Mouse (Mus musculus): Measurements from ENCODE around the gene Rabggtb.

The Rabggtb gene
- long read RNA-seq, experiment 1, transcript Rabggtb-201 (9 exons, 1,381 nt) = major isoform, 30 of 55 reads
- long read RNA-seq, experiment 1, transcript Rabggtb-202 (8 exons, 1,418 nt) = minor isoform, 6 of 55 reads
- long read RNA-seq, experiment 1, partial matches to known transcripts = 3 of 55 reads
- long read RNA-seq, experiment 1, other reads (novel, unspliced or antisense) = 15 of 55 reads
- long read RNA-seq, experiment 2, transcript Rabggtb-202 (8 exons, 1,418 nt) = minor isoform, 8 of 53 reads
- long read RNA-seq, experiment 2, transcript Rabggtb-201 (9 exons, 1,381 nt) = major isoform, 27 of 53 reads
- long read RNA-seq, experiment 2, partial matches to known transcripts = 5 of 53 reads
- long read RNA-seq, experiment 2, other reads (novel, unspliced or antisense) = 13 of 53 reads

DNA sequence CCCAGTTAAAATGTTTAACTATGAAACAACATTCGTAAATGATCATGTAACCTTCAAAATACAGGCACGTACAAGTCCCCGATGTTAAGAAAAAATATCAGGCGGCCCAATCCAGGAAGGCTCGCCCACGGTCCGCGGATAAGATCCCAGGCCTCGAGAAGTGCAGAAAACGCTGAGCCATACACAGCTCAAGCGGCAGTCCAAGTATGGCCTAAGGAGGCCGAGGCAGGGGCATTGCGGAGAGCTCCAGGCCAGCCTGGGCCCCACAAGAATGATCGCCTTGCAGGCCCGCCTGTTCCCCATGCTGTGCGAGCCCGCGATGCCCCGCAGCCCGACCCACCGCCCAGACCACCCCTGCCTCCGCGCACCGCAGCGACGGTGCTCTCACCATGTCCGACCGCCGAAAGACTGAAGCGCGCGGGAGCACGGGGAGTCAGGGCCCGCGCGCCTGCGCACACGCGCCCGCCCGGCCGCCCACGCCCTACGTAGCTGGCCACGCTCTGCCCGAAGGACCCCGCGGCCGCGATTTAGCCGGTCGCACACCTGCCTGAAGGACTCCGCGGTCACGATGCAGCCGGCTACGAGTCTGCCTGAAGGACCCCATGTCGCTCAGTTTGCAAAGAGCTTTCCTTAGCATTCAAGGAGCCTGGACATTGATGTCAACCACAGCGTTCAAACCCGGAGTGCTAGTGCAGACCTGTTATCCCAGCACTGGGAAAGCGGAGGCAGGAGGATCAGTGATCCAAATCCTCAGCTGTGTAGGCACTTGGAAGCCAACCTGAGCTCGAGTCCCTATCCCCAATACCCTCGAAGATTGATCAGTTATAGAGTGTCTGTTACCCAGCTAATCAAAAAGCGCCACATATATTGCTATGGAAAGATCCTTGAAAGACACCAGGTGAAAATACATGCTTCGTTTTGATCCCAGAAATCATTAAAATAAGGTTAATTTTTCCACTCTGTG, at the start of gene Rabggtb:
Rabggtb (minus strand) TSS at position 464 of the 964 bp plus-strand sequence.
- intact Hi-C loops (cut with DNase I) = loop anchor here (10.0 kb wide), 1 partner anchor 1182 kb away; the partner anchor contains the start of genes Fpgt and Lrriq3

DNA sequence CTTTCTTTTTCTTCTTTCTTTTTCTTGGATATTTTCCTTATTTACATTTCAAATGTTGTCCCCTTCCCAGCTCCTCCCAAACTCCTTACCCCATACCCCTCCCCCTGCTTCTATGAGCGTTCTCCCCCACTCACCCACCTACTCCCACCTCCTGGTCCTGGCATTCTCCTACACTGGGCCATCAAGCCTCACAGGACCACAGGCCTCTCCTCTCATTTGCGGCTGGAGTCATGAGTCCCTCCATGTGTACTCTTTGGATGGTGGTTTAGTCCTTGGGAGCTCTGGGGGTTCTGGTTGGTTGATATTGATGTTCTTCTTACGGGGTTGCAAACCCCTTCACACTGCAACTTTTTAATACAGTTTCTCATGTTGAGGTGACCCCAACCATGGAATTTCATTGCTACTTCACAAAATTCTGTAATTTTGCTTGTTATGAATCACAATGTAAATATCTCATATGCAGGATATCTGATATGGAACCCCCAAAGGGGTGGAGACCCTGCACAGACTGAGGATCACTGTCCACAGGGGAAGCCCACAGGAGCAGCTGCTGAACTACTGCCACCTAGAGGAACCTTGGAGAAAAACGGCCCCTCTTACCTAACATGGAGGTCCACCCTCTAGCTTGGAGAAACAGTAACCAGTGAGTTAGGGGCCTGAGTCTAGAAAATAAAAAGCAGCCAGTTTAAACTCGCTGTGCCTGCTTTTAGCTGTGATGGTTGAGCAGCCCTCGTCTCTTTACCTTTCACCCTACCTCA, 49.0 kb upstream of the Rabggtb start:
- intact Hi-C loops (cut with DNase I) = no loop called here

- intact Hi-C loops (cut with DNase I) = no loop called here
These were observed 48.1 kb upstream of the Rabggtb start for GRCm38 (mm10) chr3:153960884-153961283.

- intact Hi-C loops (cut with DNase I) = loop anchor here (2.0 kb wide), 1 partner anchor 267 kb away; no protein-coding TSS in a partner anchor
These were observed 47.0 kb upstream of the Rabggtb start for GRCm38 (mm10) chr3:153959731-153960207.

- intact Hi-C loops (cut with DNase I) = loop anchor here (2.0 kb wide), 1 partner anchor 268 kb away; no protein-coding TSS in a partner anchor
These were observed 46.4 kb upstream of the Rabggtb start for GRCm38 (mm10) chr3:153959035-153959730.

- intact Hi-C loops (cut with DNase I) = loop anchor here (2.0 kb wide), 1 partner anchor 269 kb away; no protein-coding TSS in a partner anchor
These were observed 45.1 kb upstream of the Rabggtb start for GRCm38 (mm10) chr3:153957916-153958315.

DNA sequence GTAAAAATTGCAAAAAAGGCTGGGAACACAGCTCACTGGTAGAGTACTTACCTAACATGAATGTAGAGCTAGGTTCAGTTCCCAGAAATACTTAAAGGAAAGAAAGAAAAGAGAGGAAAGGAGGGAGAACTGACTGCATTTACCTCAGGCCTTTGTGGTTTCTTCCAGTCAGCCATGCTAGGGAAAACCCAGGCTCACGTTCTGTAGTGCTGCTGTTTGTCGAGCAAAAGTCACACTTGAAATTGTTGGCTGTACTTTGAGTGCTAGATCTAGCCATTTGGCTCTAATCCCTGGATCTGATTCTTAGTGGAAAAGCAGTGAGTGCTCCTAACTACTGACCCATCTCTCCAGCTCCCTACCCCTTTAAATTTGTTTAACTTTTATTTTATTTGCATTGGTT, 35.4 kb upstream of the Rabggtb start:
- intact Hi-C loops (cut with DNase I) = no loop called here

DNA sequence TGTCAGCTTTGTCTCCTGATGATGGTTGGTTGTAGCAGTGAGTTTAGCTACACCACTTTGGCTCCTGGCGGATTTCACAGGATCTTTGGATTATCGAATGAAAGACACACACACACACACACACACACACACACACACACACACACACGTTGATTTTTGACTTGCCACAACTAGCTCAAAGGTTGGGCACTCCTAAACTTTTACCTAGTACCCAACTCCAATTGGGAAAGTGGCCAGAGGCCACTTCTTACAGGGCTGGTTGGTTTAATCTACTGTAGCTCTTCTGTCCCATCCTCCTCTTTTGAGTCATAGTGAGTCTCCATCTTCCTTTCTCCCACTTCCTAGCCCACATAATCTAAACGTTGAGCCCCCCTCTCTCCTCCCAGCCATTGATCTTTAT, 34.5 kb upstream of the Rabggtb start:
- intact Hi-C loops (cut with DNase I) = no loop called here

DNA sequence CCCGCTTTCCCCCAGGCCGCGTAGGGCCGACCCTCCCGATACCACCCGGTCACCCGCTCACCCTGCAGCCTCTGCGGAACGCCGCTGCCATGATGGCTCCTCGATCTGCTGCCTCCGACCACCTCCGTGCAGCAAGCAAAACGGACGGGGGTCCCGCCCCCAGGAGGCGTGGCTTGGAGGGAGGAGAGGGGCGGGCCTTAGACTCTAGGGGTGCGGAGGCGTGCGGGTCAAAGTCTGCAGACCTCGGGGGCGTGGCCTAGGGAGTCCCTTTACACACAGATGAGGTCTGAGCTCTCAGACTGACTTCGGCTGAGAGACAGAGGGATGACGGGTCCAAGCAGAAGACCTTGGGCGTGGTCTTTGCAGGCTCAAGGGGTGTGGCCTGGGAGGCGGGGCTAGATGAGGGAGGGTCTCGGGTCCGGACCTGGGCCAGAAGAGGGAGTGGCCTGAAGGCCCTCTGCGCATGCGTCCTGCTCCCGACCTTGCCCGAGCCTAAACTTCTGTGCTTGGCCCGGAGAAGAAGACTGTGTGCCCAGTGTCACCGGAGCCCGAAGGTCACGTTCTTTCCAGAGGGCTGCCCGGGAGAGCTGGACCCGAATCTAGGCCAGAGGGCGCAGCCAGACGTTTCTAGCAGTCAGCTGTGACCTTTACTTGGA, 31.7 kb upstream of the Rabggtb start, which contains the start of gene Acadm:
Acadm (minus strand) TSS at position 298 of the 656 bp plus-strand sequence.
- intact Hi-C loops (cut with DNase I) = no loop called here

DNA sequence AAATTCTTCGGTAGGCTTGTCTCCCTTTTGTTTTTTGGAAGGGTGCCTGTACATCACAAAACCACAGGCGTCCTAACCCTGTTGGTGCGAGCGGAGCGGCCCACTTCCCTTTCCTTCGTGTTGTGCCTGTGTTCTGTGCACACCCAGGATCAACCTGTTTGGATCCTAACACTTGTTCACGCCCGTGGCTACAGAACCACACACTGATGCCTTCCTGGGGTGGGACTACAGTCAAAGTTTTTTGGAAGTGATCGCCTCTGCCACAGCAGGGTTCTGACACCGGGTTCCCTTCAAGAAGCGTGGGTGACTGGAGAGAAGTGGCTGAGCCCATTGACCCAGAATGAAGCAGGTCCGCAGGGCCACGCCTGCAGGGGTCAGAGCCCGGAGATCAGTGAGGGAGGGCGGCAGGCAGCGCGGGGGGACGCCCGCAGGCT, 31.1 kb upstream of the Rabggtb start:
- intact Hi-C loops (cut with DNase I) = no loop called here

- intact Hi-C loops (cut with DNase I) = no loop called here
These were observed 30.3 kb upstream of the Rabggtb start for GRCm38 (mm10) chr3:153943003-153943640.

DNA sequence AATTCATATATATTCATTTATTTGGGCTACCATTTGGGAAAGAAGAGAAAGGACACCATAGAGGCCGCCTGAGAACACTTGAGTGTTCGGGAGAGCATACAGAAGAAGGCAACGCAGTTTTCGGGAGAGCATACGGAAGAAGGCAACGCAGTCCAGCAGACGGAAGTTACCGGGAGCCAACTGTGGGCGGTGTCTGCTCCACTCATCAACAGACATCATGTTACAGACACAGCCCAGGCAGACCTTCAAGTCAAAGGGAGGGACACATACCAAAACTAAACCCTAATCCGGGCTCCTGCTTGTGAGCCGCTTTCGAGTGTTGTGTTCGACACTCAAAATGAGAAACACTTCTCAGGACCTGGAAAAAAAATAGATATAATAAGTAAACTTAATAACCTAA, 28.8 kb upstream of the Rabggtb start:
- intact Hi-C loops (cut with DNase I) = no loop called here

DNA sequence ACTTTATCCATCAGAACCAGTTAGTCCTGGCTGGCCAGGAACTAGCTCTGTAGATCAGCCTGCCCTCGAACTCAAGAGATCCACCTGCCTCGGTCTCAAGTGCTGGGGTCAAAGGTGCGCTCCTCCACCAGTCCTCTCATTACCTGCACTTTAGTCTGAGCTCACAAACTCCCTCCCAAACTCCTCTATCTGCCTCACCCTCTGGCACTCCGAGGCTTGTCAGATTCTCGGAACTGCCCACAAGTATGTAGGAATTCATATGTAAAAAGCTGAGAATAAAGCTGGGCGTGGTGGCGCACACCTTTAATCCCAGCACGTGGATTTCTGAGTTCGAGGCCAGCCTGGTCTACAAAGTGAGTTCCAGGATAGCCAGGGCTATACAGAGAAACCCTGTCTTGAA, 27.7 kb upstream of the Rabggtb start:
- intact Hi-C loops (cut with DNase I) = no loop called here

- intact Hi-C loops (cut with DNase I) = no loop called here
These were observed 27.2 kb upstream of the Rabggtb start for GRCm38 (mm10) chr3:153940021-153940420.

- intact Hi-C loops (cut with DNase I) = no loop called here
These were observed 24.5 kb upstream of the Rabggtb start for GRCm38 (mm10) chr3:153937116-153937810.

DNA sequence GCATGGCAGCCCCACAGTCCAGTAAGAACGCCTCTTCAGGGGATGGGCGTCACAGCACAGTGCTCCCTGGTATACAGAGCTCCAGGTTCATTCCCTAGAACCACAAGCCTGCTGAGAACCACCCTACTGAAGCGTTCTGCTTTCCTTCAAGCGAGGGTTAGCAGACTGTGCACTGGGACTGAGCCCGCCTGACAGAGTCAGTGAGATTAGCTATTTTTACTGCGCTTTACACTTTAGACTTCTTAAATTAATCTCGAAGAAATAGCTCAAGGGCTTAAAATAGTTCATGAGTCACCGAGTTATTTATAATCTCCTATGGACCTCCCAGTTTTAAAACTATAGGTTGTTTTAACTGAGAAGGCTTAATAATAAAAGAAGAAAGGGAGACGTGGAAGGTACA, 23.1 kb upstream of the Rabggtb start:
- intact Hi-C loops (cut with DNase I) = no loop called here

DNA sequence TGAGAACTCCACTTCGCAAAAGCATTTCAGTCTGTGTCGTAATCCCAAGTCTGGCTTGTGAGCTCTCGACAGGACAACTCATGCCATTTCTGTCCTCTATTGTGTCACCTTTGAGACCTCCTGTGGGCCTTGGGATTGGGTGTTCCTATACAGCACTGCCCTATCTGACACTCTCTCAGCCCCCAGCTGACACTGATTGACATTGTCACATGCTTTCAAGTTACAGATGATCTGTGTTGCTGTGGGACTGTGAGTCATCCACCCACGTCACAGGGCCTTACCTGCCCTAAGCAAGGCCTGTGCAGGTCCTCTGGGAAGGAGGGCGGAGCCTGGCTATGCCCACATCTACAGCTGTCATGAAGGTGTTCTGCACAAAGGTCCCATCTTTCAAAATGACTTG, 19.7 kb upstream of the Rabggtb start:
- intact Hi-C loops (cut with DNase I) = no loop called here

DNA sequence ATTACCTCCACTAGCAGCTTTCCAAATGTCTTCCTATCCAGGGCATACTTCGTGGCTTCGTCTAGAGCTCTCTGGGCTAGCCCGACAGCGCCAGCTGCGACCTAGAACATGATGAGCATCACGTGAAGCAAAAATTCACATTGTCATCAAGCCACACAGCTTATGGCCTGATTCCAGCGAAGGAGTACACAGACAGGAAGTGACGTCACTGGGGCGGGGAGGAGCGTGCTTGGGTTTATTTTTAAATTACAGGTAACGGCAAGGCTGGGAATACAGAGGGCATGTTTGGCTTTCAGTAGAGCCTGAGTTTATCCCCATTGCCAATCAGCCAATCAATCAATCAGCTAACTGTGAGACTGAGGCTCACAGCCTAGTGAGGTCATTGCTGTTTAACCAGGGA, 16.7 kb upstream of the Rabggtb start:
- intact Hi-C loops (cut with DNase I) = no loop called here
